Mouse (Mus musculus): ENCODE measurements around the gene Hectd4.
A peak's percentile ranks its signal among the peaks of the same experiment; 100 is the strongest.
"Not testable (repeated sequence)": the region's sequence is repeated elsewhere in the genome, so short reads cannot be mapped to it uniquely, and the experiment has no call there.

Gene Hectd4

DNA sequence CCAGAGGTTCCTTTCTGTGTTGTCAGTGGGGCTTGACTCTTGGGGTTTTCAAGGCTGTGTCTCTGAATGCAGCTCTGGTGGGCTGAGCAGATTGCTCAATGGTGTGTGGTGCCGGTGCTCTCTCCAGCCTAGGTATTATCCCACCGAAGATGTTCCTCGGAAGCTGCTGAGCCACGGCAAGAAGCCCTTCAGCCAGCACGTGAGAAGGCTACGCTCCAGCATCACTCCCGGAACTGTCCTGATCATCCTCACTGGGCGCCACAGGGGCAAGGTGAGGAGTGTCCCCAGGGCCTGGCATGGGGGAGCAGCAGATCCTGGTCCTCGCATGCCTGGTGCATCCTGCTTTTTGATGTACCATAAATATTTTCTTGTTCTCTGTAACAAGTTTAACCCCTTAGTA lies 13.5 kb upstream of the Hectd4 start:
- DNase-seq (ENCODE audit: low spot score in 2 of 2) = no peak

DNA sequence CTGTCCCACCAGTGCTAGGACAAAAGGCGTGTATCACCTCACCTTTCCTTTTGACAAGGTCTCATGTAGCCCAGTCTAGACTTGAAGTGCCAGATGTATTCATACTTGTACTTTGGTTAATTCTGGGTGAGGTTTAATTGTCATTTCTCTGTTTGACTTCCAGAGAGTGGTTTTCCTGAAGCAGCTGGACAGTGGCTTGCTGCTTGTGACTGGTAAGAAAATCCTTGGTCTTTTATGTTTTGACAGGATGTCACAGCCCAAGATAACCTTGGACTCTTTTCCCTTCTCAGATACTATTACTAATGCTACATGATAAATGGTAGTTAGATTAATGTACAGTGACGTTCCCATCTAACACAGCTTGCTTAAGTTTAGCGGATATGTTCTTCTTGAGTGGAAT lies 13.0 kb upstream of the Hectd4 start:
- no peak for DNase-seq (ENCODE audit: low spot score in 2 of 2)

- no peak for DNase-seq (ENCODE audit: low spot score in 2 of 2)
These were observed 10.0 kb upstream of the Hectd4 start for GRCm38 (mm10) chr5:121209755-121210600.

DNA sequence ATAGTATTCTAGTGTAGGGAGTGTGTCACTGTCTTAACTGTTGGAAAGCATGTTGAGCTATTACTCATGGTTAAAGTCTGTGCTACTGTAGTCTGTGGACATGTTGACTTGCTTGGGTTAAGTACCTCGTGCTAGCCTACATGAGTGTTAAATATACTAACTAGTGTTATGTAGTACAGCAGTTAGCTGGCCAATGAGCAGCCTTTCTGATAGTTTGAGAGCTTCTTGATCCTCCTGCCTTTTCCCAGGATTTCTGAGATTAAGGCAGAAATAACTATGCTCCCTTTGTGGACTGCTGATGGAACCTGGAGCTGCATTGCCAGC lies 9.5 kb upstream of the Hectd4 start:
- DNase-seq (ENCODE audit: low spot score in 2 of 2) = no peak

- no peak for DNase-seq (ENCODE audit: low spot score in 2 of 2)
These were observed 7.9 kb upstream of the Hectd4 start for GRCm38 (mm10) chr5:121212108-121212507.

DNA sequence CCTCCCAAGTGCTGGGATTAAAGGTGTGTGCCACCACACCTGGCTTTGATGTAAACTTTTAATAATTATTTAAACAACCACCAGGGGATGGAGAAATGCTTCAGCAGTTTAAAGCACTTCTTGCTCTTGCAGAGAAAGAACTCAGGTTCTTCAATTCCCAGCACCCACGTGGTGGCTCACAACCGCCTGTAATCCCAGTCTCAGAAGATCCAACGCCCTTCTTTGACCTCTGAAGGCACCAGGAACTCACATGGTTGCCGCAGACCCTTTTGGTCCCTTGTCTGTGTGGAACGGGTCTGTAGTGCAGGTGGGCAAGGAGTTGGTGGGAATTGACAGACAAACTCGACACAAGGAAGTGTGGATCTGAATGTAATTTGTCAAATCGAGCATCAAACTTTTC lies 5.3 kb upstream of the Hectd4 start:
- no peak for DNase-seq (ENCODE audit: low spot score in 2 of 2)

- peak; percentile 54 to 67 for DNase-seq (ENCODE audit: low spot score in 2 of 2)
These were observed 4.5 kb upstream of the Hectd4 start for GRCm38 (mm10) chr5:121215380-121216125.

GRCm38 (mm10) chr5:121216126-121216446 lies 3.9 kb upstream of the Hectd4 start:
- DNase-seq (ENCODE audit: low spot score in 2 of 2) = no peak

DNA sequence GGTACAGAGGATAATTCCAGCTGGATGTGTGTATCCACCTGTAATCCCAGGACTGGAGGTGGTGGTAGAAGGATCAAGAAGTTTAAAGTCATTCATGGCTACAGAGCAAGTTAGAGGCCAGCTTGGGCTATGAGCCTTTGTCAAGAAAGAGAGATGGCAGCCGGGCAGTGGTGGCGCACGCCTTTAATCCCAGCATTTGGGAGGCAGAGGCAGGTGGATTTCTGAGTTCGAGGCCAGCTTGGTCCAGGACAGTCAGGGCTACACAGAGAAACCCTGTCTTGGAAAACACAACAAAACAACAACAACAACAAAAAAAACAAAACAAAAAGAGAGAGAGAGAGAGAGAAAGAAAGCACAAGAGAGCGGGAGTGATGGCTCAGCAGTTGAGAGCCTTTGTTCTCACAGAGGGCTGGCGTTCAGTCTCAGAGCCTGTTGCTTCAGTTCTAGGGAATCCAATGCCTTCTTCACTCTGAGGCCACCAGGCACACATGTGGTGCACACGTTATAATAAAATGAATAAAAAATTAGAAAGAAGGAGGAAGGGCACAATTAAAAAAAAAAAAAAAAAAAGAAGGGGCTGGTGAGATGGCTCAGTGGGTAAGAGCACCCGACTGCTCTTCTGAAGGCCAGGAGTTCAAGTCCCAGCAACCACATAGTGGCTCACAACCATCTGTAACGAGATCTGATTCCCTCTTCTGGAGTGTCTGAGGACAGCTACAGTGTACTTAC lies 3.3 kb upstream of the Hectd4 start:
- DNase-seq (ENCODE audit: low spot score in 2 of 2) = not testable (repeated sequence)

GRCm38 (mm10) chr5:121217313-121217634 lies 2.7 kb upstream of the Hectd4 start:
- DNase-seq (ENCODE audit: low spot score in 2 of 2) = no peak

GRCm38 (mm10) chr5:121219190-121219589 lies 829 bp upstream of the Hectd4 start:
- DNase-seq (ENCODE audit: low spot score in 2 of 2) = no peak

DNA sequence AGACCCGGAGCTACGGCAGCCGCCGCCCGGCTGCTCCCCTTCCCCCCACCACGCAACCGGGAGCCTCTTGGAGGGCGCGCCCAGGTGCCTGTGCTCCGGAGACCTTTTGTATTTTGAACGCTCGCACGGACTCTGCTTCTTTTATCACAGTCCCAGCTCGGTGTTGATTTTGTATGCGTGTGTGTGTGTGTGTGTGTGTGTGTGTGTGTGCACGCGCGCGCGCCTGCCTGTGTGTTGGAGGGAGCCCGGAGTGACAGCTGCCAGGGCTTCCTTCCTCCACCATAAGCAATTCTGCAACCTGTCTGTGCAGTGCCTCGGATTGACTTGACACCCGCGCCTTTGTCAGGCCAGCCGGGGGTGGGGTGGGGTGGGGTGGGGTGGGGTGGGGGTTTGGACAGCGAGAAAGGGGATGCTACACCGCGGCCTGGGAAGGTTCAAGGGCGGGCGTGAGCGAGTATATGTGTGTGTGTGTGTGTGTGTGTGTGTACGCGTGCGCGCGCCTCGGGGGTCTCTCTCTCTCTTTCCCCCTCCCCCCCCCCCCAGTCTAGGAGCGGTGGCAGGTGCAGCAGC lies 798 bp downstream of the Hectd4 start:
- peak in 1 of 2 experiments; percentile 41 for DNase-seq (ENCODE audit: low spot score in 2 of 2)

DNA sequence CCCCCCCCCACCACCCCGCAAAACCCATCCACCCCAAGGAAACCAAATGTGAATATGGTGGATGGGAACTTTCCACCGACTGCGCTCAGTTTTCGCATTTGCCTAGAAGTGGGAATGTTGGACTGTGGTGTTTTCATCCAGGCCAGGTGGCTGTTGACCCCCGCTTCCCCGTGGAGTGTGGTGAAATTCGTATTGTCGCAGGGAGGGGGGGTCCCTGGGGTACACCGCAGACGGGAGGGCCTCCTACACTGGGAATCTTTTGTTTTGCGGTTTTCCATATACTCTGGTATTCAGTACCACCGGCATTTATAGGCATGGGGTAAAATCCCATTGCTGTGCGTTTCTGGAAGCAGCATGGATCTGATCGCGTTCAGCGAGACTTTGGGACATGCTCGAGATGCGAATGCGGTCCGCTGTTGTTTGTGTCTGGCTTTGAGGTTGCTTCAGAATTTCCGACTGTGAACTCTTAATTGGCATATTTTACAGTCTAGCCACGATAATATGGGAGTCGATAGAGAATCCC lies 1.4 kb downstream of the Hectd4 start:
- no peak for DNase-seq (ENCODE audit: low spot score in 2 of 2)

GRCm38 (mm10) chr5:121224020-121224419 lies 4.0 kb downstream of the Hectd4 start:
- DNase-seq (ENCODE audit: low spot score in 2 of 2) = not testable (repeated sequence)

DNA sequence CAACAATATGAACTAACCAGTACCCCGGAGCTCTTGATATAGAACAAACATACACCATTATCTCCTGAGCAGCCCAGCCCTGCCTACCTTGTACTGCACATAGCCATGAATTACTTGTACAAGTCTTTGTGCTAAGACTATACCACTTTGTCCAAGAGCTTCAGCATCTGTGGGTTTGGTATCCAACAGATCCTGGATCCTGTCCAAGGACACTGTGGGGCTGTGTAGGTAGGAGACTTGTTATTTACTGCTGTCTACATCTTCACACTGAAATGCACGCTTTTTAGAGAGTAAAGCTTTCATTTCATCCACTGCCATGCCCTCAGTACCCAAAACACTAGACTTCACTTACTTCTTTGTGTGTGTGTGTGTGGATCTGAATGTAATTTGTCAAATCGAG lies 4.8 kb downstream of the Hectd4 start:
- DNase-seq (ENCODE audit: low spot score in 2 of 2) = no peak

GRCm38 (mm10) chr5:121225854-121226253 lies 5.8 kb downstream of the Hectd4 start:
- DNase-seq (ENCODE audit: low spot score in 2 of 2) = no peak

DNA sequence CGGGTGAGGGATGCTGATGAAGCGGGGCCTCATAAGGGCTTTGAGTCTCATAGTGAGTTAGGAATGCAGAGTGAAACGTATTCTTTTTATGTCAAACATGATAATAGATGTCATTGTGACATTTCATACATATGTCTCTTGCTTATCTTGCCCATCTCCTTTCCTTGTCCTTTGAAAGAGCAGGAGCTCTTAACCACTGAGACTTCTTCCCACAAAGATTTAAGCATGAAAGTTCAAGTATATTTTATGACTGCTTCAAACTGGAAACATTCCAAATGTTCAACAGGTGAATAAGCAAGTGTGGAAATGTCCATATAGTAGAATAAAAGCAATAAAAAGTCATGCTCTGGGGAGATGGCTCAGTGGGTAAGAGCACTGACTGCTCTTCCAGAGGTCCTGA lies 6.4 kb downstream of the Hectd4 start:
- DNase-seq (ENCODE audit: low spot score in 2 of 2) = no peak

DNA sequence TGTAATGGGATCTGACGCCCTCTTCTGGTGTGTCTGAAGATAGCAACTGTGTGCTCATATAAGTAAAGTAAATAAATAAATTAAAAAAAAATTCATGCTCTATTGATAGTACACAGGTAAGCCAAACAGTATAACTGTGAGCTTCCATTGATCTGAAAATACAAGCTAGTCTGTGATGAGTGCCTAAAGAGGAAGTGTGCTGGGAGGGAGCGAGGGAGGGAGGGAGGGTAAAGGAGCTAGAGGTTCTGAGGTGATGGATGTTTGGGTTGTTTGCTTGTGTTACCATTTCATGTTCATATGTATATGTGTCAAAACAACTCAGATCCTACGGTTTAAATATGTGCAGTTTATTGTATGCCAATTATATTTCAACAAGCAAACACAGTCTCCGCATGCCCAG lies 6.8 kb downstream of the Hectd4 start:
- DNase-seq (ENCODE audit: low spot score in 2 of 2) = no peak

- DNase-seq (ENCODE audit: low spot score in 2 of 2) = not testable (repeated sequence)
These were observed 7.3 kb downstream of the Hectd4 start for GRCm38 (mm10) chr5:121227330-121227729.

DNA sequence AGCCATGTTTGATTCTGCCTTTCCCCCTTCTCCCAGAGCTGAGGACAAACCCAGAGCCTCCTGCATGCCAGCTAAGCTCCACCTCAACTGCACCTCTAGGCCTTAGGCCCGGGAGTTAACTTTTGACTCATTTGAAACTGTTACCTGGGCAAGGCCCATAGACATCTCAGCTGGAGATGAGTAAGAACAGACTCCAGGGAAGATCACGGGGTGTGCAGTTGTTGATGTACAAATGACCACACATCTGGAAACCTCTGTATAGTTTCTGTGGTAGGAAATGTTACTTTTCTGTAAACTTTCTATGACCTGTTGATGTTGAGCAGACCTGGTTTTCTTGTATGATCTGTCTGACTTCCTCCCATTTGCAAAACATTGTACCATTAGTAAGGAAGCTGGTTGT lies 9.2 kb downstream of the Hectd4 start:
- DNase-seq (ENCODE audit: low spot score in 2 of 2) = no peak

GRCm38 (mm10) chr5:121230811-121231210 lies 10.8 kb downstream of the Hectd4 start:
- DNase-seq (ENCODE audit: low spot score in 2 of 2) = no peak

DNA sequence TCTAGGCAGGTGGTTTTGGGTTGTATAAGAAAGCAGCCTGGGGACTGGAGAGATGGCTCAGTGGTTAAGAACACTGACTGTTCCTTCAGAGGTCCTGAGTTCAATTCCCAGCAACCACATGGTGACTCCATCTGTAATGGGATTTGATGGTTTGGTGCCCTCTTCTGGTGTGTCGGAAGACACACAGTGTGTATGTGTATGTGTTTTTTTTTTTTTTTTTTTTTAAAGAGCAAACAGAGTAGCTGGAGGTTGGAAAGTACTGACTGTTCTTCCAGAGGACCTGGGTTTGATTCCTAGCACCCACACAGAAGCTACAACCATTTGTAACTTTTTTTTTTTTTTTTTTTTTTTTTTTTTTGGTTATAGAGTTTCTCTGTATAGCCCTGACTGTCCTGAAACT lies 12.8 kb downstream of the Hectd4 start:
- no peak for DNase-seq (ENCODE audit: low spot score in 2 of 2)

Data from frontal cortex, postnatal 10 days (tissue).